Mouse (Mus musculus) MN1 (cell line): ENCODE results near the gene Cldn24.

ENCODE experiments used
- DNase-seq: peaks from one replicate; pipeline ENCODE4 v3.0.0-alpha.2; 2016; ENCODE audit warnings: low spot score

Gene Cldn24

GRCm38 (mm10) chr8:47832616-47833015 lies 10.7 kb downstream of the Cldn24 start:
- DNase-seq = no peak

DNA sequence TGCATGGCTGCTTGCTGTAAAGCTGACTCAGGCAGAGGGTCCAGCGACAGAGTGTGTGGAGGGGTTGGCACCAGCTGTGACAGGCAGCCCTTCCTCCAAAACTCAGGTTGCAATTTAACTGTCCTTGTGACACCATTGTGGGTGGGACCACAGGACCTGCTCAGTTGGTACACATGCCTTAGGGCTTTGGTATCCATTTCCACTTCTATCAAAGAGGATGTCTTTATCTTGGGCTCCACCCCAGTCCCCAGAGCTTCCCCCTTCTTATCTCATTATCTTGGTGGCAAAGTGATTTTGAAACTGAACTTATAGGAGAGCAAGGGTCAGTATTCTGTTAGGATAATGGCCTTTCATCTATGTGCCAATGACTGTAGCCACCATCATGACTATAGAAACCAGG lies 12.0 kb downstream of the Cldn24 start:
- no peak for DNase-seq

DNA sequence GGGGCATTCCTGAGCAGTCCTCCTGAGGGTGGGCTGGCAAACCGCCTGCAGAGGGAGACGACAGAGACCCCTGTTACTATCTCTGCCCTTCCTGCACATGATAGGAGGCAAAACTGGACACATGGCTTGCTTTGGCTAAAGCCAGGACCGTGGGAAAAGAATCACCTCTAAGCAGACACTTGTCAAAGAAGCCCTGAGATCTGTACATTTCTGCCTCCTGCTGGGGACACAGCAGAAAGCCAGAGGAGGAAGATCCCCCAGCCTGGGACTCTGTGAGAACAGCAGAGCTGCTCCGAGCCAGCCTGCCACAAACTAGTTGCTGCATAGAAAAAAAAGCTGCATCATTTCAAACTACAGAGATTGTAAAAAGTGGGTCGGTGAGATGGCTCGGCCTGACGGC lies 21.1 kb downstream of the Cldn24 start:
- peak; percentile 32 for DNase-seq

DNA sequence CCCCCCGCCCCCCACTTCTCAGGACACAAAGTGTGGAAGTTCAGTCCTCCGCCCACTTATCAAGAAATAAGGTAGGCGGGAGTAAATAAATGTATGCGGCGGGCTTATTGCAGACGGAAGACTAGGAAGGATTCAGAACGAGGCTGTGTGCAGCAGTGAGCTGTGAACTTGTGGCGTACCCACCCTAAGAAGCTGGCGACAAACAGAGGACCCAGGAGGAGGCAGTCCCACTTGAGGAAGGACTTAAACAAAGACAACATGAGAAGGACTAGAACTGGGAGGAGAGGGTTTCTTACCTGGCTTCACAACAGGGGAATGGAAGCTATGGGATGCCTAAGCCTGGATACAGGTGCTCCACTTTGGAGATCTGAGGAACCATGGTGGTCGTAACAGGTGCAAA lies 21.7 kb downstream of the Cldn24 start:
- DNase-seq = no peak

- DNase-seq = no peak
These were observed 24.0 kb downstream of the Cldn24 start for GRCm38 (mm10) chr8:47845956-47846355.

DNA sequence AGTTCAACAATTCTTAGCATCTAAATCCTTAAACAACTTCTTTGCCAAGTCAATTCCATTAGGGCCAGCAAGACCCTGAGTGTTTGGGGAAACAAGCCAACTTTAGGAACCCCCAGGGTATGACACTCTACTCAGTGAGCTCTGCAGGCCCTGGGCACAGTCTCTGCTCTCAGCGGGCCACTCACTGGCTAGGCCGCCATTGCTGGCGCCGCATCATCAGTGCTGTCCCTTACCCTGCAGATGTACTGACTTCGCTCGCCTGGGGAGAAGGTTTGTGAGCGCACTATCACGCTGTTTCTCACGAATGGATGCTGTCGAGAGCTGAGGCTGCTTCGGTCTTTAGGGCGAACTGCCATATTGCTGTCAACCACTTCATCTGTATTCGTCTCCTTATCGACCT lies 25.2 kb downstream of the Cldn24 start:
- no peak for DNase-seq

DNA sequence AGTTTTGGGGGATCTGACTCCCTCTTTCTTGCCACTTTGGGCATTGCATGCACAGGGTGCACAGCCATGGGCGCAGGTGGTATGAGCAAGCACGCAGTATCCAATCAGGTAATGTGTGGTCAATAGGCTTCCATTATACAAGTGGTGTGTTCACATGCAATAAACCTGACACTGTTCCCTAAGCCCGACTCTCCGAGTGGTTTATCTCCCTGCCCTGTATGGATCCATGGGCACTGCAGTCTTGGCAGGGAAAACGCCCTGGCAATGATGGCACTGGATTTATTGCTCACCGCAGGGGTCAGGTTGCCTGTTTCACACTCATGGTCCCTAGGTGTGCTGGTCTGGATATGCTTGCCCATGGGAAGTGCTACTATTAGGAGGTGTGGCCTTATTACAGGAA lies 26.0 kb downstream of the Cldn24 start:
- DNase-seq = no peak

DNA sequence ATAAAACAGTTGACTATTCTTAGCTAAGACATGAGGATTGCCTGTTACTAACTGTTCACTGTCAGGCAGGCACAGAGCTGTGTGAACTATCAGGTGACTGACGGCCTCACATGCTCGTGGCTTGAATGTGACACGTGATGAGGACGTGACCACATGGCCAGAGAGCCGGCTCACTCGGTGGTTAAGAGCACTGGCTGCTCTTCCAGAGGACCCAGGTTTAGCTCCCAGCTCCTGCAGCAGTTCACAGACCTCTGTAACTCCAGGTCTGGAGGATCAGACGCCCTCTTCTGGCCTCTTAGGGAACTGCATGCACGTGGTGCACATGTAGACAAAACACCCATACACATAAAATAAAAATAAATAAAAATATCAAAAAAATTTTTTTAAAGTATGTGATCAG lies 27.9 kb downstream of the Cldn24 start:
- no peak for DNase-seq

DNA sequence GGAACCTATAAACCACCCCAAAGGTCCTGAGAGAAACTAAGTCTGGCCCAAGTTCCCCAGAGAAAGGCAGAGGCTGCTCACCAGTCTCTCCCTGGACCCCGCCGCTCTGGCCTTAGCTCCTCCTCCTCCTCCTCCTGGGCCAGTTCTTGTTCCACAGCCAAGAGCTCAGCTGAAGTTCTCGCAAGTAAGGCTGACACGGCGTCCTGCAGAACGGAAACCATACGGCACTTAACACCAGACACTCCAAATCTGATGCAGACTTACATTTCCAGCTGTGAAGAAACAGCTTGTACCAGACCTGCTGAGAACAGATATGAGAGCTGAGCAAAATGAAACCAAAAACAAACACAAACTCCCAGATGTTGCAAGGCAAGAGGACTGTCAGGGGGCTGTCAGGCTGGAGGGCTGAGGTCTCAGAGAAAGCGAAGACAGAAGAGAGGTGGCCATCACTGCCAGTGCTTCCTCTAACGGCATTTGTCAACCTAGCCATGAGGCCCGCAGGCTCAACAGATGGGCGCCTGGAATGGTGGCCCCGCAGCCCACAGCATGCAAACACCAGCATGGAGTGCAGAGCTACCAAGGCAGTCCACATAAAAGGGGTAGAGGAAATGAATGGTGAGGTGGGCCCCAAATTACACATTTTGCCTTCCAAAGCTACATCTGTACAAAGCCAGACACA lies 30.0 kb downstream of the Cldn24 start:
- peak; percentile 70 for DNase-seq

DNA sequence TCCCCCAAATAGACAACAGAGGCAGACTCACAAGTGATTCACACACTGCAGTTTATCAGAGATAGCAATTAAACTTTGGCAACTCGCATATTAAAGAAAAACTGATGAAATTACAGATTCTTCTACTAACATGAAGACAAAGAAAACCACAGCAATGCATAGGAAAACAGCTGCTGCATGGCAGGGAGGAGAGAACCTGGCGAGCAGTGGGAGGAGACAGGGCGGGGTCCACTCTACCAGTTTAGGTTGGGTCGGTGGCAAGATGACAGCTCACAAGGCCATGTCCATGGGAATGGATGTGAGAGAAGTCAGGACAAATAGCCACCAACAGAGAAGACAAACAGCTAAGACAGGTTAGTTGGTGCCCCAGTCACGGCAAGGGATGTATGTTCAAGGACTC lies 30.8 kb downstream of the Cldn24 start:
- DNase-seq = no peak

- no peak for DNase-seq
These were observed 31.4 kb downstream of the Cldn24 start for GRCm38 (mm10) chr8:47853356-47853755.

GRCm38 (mm10) chr8:47859259-47859658 lies 37.3 kb downstream of the Cldn24 start:
- DNase-seq = no peak

DNA sequence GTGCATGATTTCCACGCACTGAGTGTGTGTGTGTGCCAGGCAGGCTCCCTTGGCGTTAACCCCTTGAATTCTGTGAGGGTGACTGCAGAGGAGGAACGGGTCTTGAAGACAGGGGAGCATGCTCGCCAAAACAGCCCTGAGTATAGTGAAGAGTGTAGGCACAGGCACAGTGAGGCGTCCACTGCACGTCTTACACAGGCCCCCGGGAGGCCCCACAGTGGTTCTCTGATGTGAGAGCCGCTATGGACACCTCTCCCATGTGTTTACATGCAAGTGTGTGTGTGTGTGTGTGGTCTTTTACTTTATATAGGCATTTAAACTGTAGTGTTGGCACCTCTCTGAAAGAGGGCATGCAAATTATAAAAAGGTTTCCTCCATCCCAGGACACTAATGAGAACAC lies 44.6 kb downstream of the Cldn24 start:
- DNase-seq = no peak

- peak; percentile 84 for DNase-seq
These were observed 45.1 kb downstream of the Cldn24 start for GRCm38 (mm10) chr8:47867067-47867466.
